Mouse (Mus musculus) testis, adult 2 months (tissue): ENCODE results near the gene Gm20388.

ENCODE experiments used
- CTCF ChIP-seq: fragments of 200-500 bp; IDR thresholded peaks from 2 replicates; pipeline ENCODE4 v1.5.1; 2012; ENCODE audit warnings: low read depth, mild to moderate bottlenecking, inconsistent platforms, low read length, moderate library complexity; ENCODE audit not compliant: control insufficient read depth, insufficient read depth, insufficient replicate concordance
- POLR2A ChIP-seq: fragments of 200-500 bp; IDR thresholded peaks from 2 replicates; pipeline ENCODE4 v1.6.1; 2012; ENCODE audit warnings: low read depth, mild to moderate bottlenecking, inconsistent platforms, low read length, moderate library complexity; ENCODE audit not compliant: control insufficient read depth

DNA sequence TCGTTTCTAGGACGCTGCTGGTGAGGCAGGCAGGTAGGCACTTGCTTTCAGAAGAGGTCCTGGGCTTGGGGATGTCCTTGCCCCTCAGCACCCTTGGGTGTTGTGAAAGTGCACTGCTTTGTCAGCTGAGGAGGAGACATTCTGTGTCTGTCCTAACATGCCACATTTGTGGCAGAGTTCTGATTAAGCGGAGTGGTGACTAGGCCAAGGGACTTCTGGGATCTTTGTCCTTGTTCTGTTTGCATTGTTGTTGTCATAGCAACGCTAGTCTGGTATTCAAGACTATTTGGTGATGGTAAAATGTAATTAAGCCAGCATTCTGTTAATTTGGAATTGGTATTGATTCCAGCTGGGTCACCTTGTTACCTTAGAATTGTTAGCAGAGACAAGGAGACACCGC, 2093.5 kb downstream of the Gm20388 start:
- TF ChIP-seq POLR2A (no peak), CTCF (no peak)
